Comparison of ENCODE assay signal across 27 mouse cellular contexts in the genomic region with DNA sequence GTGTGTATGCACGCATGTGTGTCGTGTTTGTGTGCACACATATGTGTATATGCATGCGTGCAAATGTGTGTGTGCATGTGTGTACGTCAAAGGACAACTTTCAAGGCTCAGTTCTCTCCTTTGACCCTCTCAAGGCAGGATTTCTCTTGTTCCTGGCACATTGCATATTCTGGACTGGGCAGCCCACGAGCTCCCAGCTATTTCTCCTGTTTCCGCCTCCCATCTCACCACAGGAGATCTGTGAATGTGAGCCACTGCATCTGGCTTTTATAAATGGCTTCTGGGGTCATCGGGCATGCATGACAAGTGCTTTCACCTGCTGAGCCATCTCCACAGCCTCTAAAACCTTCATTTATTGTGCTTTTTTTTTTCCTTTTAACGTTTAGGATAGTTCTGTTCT. TPM values are rescaled to one million over a fixed set of nuclear protein-coding genes. Genes with fewer than 3 reads are reported as not detected.
A peak's percentile ranks its signal among the peaks of the same experiment; 100 is the strongest.
DNase-seq lines count a peak whose midpoint lies in the region; ATAC-seq and TF ChIP-seq lines count a peak whose summit lies in the region.
"Had no signal": no experiment of that assay in that cellular context is flagged by ENCODE, and none has a peak within 500 bp of the region (broad histone marks: within the 10 kb centered on the region; RNA-seq: fewer than 3 reads in every experiment).

No protein-coding gene starts in this region.

- DNase-seq in cerebellum, postnatal 14 days = peak; percentile 12 to 20
- DNase-seq in cerebellum, adult 11-12 months = no peak
- peak; percentile 22 for DNase-seq in hindbrain, embryonic 10.5 days (ENCODE audit: low spot score)
- no peak for DNase-seq in hindbrain, embryonic 14.5 days (ENCODE audit: low spot score)
- peak; percentile 25 for DNase-seq in midbrain, postnatal 0 days (ENCODE audit: low spot score)
- no peak for DNase-seq in midbrain, embryonic 10.5 days (ENCODE audit: low spot score)
- DNase-seq in retina, postnatal 1 day = peak; percentile 37
- DNase-seq in stomach, postnatal 0 days (ENCODE audit: low spot score) = no peak
- DNase-seq: adrenal gland, adult 8-10 months; cerebellum, adult 9-10 months; forebrain, postnatal 0 days; heart, postnatal 36 days; kidney, adult 18-20 months; kidney, postnatal 25 days; liver, embryonic 13.5 days; lung, adult 18-20 months; lung, postnatal 10 days; thymus, postnatal 14 days had no signal

- TF ChIP-seq CTCF in midbrain, postnatal 0 days (IDR thresholded peaks at IDR 0.05) = no peak
- TF ChIP-seq CTCF in stomach, postnatal 0 days (IDR thresholded peaks at IDR 0.05; ENCODE audit: low read depth) = no peak

- no peak overlapping the region for H3K27ac ChIP-seq in hindbrain, embryonic 10.5 days
- H3K27ac ChIP-seq in hindbrain, embryonic 14.5 days = no peak overlapping the region
- H3K27ac ChIP-seq in midbrain, postnatal 0 days (ENCODE audit: low read depth, low read length) = no peak overlapping the region
- H3K27ac ChIP-seq in midbrain, embryonic 10.5 days (replicated peaks) = no peak overlapping the region
- no peak overlapping the region for H3K27ac ChIP-seq in stomach, postnatal 0 days (replicated peaks)
- H3K27ac ChIP-seq: embryonic facial prominence, embryonic 13.5 days; forebrain, embryonic 10.5 days; heart, embryonic 15.5 days; hindbrain, embryonic 15.5 days; kidney, embryonic 15.5 days; left cerebral cortex, adult 2 months; liver, embryonic 13.5 days; macrophage; stomach, embryonic 15.5 days had no signal

- no peak overlapping the region for H3K4me3 ChIP-seq in hindbrain, embryonic 10.5 days
- no peak overlapping the region for H3K4me3 ChIP-seq in hindbrain, embryonic 14.5 days (replicated peaks; ENCODE audit: low read length)
- H3K4me3 ChIP-seq in midbrain, postnatal 0 days (ENCODE audit: low read depth, low read length) = no peak overlapping the region
- H3K4me3 ChIP-seq in midbrain, embryonic 10.5 days = no peak overlapping the region
- H3K4me3 ChIP-seq in stomach, postnatal 0 days (ENCODE audit: low read depth, low read length) = no peak overlapping the region
- H3K4me3 ChIP-seq: embryonic facial prominence, embryonic 13.5 days; forebrain, embryonic 10.5 days; heart, embryonic 15.5 days; hindbrain, embryonic 15.5 days; kidney, embryonic 15.5 days; left cerebral cortex, adult 2 months; liver, embryonic 13.5 days; stomach, embryonic 15.5 days had no signal

- no peak for ATAC-seq in hindbrain, embryonic 14.5 days (ENCODE audit: low FRiP score)
- no peak for ATAC-seq in midbrain, postnatal 0 days (ENCODE audit: low FRiP score)
- no peak for ATAC-seq in stomach, postnatal 0 days (ENCODE audit: low FRiP score, low TSS enrichment)
- ATAC-seq: forebrain, postnatal 0 days had no signal

- no peaks in the 10 kb centered on the region; the same call in 1 of the 2 replicates for H3K27me3 ChIP-seq in hindbrain, embryonic 10.5 days (ENCODE audit: insufficient read depth, poor library complexity, severe bottlenecking)
- no peaks in the 10 kb centered on the region for H3K27me3 ChIP-seq in hindbrain, embryonic 14.5 days (ENCODE audit: control insufficient read depth, insufficient read depth, low read length)
- H3K27me3 ChIP-seq in midbrain, postnatal 0 days (ENCODE audit: insufficient read depth, low read length) = no peaks in the 10 kb centered on the region
- peaks cover 36% of the 10 kb centered on the region for H3K27me3 ChIP-seq in midbrain, embryonic 10.5 days (ENCODE audit: low read depth, poor library complexity, severe bottlenecking)
- no peaks in the 10 kb centered on the region for H3K27me3 ChIP-seq in stomach, postnatal 0 days (ENCODE audit: control insufficient read depth, insufficient read depth, low read length)
- H3K27me3 ChIP-seq: embryonic facial prominence, embryonic 13.5 days; heart, embryonic 15.5 days; kidney, embryonic 15.5 days; liver, embryonic 13.5 days; stomach, embryonic 15.5 days had no signal

- TF ChIP-seq EP300 in stomach, postnatal 0 days (optimal IDR thresholded peaks at IDR 0.05) = no peak

- no peaks in the 10 kb centered on the region for H3K9me3 ChIP-seq in hindbrain, embryonic 10.5 days
- H3K9me3 ChIP-seq in hindbrain, embryonic 14.5 days (ENCODE audit: control insufficient read depth, low read length) = no peaks in the 10 kb centered on the region
- no peaks in the 10 kb centered on the region for H3K9me3 ChIP-seq in midbrain, postnatal 0 days (ENCODE audit: low read length)
- H3K9me3 ChIP-seq in midbrain, embryonic 10.5 days (replicated peaks) = no peaks in the 10 kb centered on the region
- H3K9me3 ChIP-seq in stomach, postnatal 0 days (ENCODE audit: control insufficient read depth, low read length) = no peaks in the 10 kb centered on the region
- H3K9me3 ChIP-seq: embryonic facial prominence, embryonic 13.5 days; forebrain, embryonic 10.5 days; G1E; heart, embryonic 15.5 days; hindbrain, embryonic 15.5 days; kidney, embryonic 15.5 days; liver, embryonic 13.5 days; stomach, embryonic 15.5 days had no signal

- no peak overlapping the region for H3K4me2 ChIP-seq in hindbrain, embryonic 14.5 days (replicated peaks)
- no peak overlapping the region for H3K4me2 ChIP-seq in midbrain, postnatal 0 days (ENCODE audit: low read depth, low read length, poor library complexity, severe bottlenecking)
- no peak overlapping the region for H3K4me2 ChIP-seq in stomach, postnatal 0 days (replicated peaks; ENCODE audit: low read depth)
- H3K4me2 ChIP-seq: embryonic facial prominence, embryonic 13.5 days; heart, embryonic 15.5 days; hindbrain, embryonic 15.5 days; kidney, embryonic 15.5 days; liver, embryonic 13.5 days; stomach, embryonic 15.5 days had no signal

- 0 out of 2 replicates have a peak, but pooled peaks cover 19% of the 10 kb centered on the region for H3K36me3 ChIP-seq in hindbrain, embryonic 10.5 days
- no peaks in the 10 kb centered on the region for H3K36me3 ChIP-seq in hindbrain, embryonic 14.5 days (replicated peaks; ENCODE audit: control insufficient read depth, insufficient read depth)
- no peaks in the 10 kb centered on the region for H3K36me3 ChIP-seq in midbrain, postnatal 0 days (ENCODE audit: insufficient read depth, low read length)
- H3K36me3 ChIP-seq in midbrain, embryonic 10.5 days = peaks cover 9% of the 10 kb centered on the region
- H3K36me3 ChIP-seq in stomach, postnatal 0 days (ENCODE audit: control insufficient read depth, insufficient read depth, low read length) = no peaks in the 10 kb centered on the region
- H3K36me3 ChIP-seq: heart, embryonic 15.5 days; hindbrain, embryonic 15.5 days; liver, embryonic 13.5 days; stomach, embryonic 15.5 days had no signal

- 52% methylated on average over 8 of the region's 8 CpGs for WGBS in hindbrain, embryonic 10.5 days
- WGBS in hindbrain, embryonic 14.5 days = 52% methylated on average over 8 of the region's 8 CpGs
- WGBS in midbrain, postnatal 0 days = 53% methylated on average over 8 of the region's 8 CpGs
- 50% methylated on average over 8 of the region's 8 CpGs for WGBS in midbrain, embryonic 10.5 days
- WGBS in stomach, postnatal 0 days = 82% methylated on average over 8 of the region's 8 CpGs

- no peak overlapping the region for H3K9ac ChIP-seq in hindbrain, embryonic 14.5 days
- no peak overlapping the region for H3K9ac ChIP-seq in midbrain, postnatal 0 days (replicated peaks; ENCODE audit: low read length, poor library complexity, severe bottlenecking)
- H3K9ac ChIP-seq in stomach, postnatal 0 days (ENCODE audit: low read length) = no peak overlapping the region
- H3K9ac ChIP-seq: embryonic facial prominence, embryonic 13.5 days; forebrain, postnatal 0 days; heart, embryonic 15.5 days; hindbrain, embryonic 15.5 days; kidney, embryonic 15.5 days; liver, embryonic 13.5 days; stomach, embryonic 15.5 days had no signal

- H3K4me1 ChIP-seq in hindbrain, embryonic 10.5 days (replicated peaks) = peaks cover 22% of the 10 kb centered on the region
- H3K4me1 ChIP-seq in hindbrain, embryonic 14.5 days (replicated peaks; ENCODE audit: control insufficient read depth, insufficient read depth, low read length) = 0 out of 2 replicates have a peak, but pooled peaks cover 13% of the 10 kb centered on the region
- H3K4me1 ChIP-seq in midbrain, postnatal 0 days (ENCODE audit: insufficient read depth, low read length) = no peaks in the 10 kb centered on the region
- peaks cover 31% of the 10 kb centered on the region for H3K4me1 ChIP-seq in midbrain, embryonic 10.5 days
- no peaks in the 10 kb centered on the region for H3K4me1 ChIP-seq in stomach, postnatal 0 days (replicated peaks; ENCODE audit: control insufficient read depth, insufficient read depth)
- H3K4me1 ChIP-seq: embryonic facial prominence, embryonic 13.5 days; heart, embryonic 15.5 days; kidney, embryonic 15.5 days; liver, embryonic 13.5 days; stomach, embryonic 15.5 days had no signal

RNA-seq across cellular contexts. Expression of a gene that starts 36.6 kb away (rescaled TPM):
- polyA plus RNA-seq in hindbrain, embryonic 10.5 days (2016; fragmentation: Nextera tagmentation; extraction: Ambion mirVana) = 2.7 and 4.1 TPM in 2 replicates
- polyA plus RNA-seq in hindbrain, embryonic 14.5 days (2014; fragmentation: Nextera tagmentation; extraction: Ambion mirVana) = 1.6 TPM in 2 replicates
- total RNA-seq in midbrain, postnatal 0 days (2014; rRNA removed) = 2.9 and 4.8 TPM in 2 replicates
- 1.2 and 1.5 TPM in 2 replicates for polyA plus RNA-seq in midbrain, postnatal 0 days (2015; fragmentation: Nextera tagmentation; extraction: Ambion mirVana)
- 3.2 and 3.6 TPM in 2 replicates for polyA plus RNA-seq in midbrain, embryonic 10.5 days (2016; fragmentation: Nextera tagmentation; extraction: Ambion mirVana)
- 0.18 and 0.23 TPM in 2 replicates for polyA plus RNA-seq in stomach, postnatal 0 days (2015; fragmentation: Nextera tagmentation; extraction: Ambion mirVana)

Comparison
In these comparisons a context has a peak if more than half of its experiments do, and no peak if none do; other contexts are left out.
1. DNase-seq: peak in cerebellum, postnatal 14 days (2 of 2), hindbrain, embryonic 10.5 days (single experiment), midbrain, postnatal 0 days (single experiment) and retina, postnatal 1 day (single experiment); none in cerebellum, adult 11-12 months (single experiment), hindbrain, embryonic 14.5 days (single experiment), midbrain, embryonic 10.5 days (single experiment) and stomach, postnatal 0 days (single experiment).